Mouse (Mus musculus) lung, postnatal 36 days (tissue): ENCODE measurements at regions not wholly inside any gene's neighbourhood (a gene's known extent, or its start where the extent isn't known, plus 50 kb on each side); places are given as distances from the start of the nearest gene placed in this dataset.

Source experiments
- DNase-seq: peaks from one replicate; pipeline ENCODE4 v3.0.0; 2022; ENCODE audit warnings: mixed read lengths

DNA sequence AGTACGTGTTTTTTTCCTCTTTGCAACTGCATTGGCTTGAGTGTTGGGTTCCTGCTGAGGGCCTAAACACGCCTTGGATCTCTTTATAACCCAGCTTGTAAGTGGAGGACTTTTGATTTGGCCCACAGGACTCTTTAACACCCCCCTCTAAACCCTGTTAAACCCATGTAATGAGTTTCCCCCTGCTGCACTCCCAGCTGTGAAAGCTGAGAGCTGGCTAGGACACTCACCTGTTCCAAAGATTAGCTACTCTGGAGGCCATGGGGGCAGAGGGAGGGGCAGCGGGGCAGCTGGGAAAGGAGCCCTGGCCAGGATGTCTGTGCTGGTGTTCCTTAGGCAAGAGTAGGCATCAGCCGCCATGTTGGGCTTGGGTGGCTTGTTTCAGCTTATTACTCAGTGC, 128.7 kb upstream of the Irx3 start:
- no peak for DNase-seq

DNA sequence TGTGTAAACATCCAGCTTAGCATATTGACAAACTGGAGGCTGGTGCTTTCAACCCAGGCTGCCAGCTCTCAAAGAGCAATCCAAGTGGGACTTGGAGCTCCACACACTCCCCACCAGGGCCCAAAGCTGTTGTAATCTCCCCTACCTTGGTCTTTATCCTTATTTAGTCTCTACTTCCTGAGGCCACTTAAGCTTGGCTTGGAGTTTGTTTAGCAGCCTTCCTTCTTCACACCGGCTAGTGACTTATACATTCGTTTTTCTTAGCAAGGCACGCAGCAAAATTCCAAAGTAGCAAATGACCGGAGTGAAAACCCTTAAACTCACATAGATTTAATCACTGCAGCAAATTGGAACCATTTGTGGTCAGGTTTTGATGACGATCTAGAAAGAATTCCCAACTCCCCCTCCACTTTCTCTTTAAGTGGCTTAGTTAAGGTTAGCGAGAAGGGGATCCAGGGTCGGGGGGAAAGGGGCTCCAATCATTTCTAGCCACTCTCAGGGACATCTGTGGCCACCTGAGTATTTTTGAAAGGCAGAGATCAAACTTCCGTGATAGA, 124.2 kb upstream of the Irx3 start:
- peak; percentile 23 for DNase-seq

DNA sequence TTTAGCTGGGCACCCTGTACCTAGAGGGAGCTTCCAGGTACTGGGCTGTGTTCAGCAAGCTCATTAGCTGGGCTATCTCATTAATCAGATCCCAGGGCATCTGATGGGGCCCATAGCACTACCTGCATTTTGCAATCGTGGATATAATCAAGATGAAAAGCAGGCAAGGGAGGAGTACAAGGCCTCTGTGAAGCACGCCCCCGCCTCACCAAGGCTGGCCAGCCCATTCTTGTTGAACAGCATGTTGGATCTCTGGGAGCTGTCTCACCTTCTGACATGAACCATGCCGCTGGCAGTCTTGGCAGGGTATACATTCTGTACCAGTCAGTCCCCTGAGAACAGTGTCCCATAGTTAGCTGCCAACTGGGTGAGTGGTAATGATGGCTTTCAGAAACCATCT, 122.3 kb upstream of the Irx3 start:
- DNase-seq: no peak

DNA sequence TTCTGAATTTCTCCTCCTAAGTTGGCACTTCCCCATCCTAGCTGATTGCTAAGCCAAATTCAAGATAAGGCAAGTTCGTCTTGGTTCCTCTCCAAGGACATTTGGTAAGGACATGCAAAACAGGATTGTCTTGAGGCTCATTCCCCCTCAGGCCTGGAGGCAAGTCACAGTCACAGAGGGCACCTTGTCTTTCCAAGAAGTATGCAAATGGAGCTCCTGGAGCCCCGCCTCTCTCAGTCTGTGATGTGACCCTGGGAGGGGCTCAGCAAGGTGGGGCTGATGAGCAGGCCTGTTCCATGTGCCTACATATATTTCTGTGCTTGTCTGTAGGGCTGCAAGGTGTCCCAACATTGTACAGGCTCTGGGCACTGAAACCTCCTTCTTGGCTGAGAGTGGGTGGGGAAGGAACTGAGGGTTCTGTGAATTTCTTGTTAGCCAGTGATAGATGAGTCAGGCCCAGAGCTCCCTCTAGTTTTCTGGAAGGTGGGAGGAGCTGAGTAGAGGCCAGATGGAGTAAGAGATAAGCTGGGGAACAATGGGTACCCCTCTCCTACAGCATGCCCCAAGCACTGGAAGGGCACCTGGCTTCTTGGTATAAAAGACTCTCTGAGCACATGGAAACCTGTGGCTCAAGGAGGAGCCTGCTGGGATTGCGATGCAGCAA, 120.5 kb upstream of the Irx3 start:
- DNase-seq: no peak

DNA sequence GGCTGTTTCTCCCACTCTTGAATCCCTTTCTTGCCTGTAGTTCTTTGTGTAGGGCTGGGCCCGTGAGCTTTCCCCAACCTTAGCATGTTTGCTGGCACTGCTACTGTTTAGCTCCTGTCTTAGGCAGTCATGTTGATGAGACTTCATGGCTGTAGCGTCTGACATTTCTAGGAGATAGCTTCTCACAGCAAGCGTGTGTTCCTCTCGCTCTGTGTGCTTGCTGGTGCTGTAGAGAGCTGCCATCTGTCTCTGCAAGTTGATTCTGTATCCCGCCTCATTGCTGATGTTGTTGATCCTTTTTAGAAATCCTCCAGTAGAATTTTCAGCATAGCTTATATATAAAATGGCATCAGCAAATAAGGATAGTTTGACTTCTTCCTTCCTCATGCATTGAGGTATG, 116.0 kb upstream of the Irx3 start:
- DNase-seq: no peak

DNA sequence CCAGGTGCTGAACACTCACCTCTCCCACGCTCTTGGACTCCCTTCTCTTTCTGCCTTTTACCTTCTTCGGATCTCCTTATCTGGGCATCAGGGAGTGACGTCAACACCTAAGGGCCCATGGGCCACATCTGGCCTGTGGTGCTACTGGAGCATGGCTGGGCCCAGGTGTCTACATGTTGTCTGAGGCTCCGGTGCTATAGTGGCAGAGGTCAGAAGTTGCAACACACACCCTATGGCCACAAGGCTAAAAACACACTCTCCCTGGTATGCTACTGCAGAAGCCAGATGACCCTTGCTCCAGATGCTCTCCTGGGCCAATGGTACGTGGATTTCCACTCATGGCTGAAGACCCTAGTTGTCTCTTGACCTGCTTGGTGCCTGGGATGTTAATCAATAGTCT, 112.1 kb upstream of the Irx3 start:
- no peak for DNase-seq

DNA sequence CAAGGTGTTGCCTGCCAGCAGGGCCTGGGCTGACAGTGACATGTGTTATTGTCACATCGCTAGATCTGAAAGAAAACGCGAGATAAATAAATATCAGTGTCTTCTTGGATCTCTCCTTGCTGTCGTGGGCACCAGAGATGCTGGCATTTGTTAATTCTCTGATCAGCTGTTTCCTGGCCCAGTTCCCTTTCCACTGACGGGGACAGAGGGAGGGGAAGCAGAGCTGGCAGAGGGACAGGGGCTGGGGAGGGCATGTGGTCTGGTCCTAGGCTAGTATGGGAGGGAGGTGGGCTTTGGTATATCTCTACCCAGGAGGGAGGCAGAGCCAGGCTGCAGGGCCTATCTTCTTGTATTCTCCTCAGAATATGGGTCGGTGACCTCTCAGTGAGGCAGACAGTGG, 111.3 kb upstream of the Irx3 start:
- DNase-seq: no peak

DNA sequence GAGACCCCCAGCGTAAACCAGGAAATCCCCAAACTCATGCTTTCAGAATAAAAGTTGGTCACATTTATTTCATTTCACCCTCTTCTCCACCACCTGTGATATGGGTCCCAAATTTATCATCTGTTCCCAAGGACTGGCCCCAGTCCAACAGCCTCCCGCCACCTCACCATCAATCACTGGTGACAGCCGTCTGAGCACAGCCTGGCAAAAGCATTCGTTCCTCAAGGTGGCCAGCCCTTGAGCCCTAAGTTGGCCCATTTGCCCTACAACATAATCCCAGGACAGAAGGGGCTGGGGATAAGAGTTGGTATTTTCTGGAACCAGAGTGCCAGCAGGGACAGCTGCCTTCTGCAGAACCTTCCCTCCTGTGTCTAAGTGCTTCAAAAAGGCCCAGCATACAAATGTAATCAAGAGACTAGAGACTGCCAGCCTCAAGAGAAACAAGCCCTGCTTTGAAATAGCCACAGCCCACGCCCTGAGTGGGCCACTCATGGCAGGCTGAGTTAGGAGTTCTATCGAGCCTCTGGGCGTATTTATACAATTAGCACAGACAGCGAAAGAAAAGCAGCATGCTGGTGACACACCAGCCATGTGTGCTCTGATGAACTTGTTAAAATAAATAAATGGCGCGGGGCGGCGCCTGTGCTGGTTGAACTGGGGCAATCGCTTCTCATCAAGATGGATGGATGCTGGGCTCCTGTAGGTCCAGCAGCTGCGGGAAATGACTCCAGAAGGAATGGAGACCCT, 107.9 kb upstream of the Irx3 start:
- no peak for DNase-seq

DNA sequence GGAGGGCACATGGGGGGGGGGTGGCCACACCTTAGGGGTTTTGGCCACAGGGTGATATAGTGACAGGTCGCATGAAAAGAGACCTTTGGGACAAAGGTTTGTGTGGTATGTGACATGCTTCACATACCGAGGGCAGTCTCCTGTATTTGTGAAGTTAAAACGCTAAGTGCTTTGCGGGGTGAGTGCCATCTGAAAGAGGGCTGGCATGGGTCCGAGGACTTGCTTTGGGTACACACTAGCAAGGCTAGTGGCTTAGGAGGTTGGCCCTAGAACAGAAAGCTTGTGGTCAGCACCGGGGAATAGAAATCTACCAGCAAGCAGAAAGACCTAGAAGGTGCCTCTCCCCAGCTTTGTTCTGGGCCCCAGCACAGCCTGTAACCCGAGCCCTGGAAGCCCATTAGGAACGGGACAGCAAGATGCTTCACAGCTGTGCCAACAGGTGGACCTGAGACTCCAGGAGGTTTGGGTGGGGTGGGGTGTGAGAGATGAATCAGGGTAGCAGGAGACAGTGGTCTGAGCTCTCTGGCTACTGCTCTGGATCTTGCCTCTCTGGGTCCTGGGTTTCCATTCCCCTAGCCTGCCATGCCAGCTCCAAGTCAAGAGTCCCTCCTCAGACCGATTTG, 107.0 kb upstream of the Irx3 start:
- DNase-seq: peak; percentile 77

DNA sequence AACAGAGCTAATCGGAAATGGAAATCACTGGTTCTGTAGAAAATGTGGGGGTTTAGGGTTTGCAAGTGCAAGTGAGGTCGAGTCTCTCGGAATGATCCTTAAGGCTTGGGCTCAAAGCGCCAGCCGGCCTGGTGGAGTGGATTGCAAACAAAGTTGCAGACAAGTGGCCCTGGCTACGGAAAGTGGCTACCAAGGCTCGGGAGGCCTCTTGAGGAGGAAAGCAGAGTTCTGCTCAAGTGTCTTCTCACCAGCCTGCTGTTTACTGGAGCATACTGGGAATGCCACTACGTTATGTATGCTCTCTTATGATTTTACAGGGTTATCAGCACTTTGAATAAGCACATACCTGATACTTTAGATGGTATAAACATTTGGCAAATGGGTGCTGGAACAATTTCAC, 105.3 kb upstream of the Irx3 start:
- DNase-seq: peak; percentile 81

DNA sequence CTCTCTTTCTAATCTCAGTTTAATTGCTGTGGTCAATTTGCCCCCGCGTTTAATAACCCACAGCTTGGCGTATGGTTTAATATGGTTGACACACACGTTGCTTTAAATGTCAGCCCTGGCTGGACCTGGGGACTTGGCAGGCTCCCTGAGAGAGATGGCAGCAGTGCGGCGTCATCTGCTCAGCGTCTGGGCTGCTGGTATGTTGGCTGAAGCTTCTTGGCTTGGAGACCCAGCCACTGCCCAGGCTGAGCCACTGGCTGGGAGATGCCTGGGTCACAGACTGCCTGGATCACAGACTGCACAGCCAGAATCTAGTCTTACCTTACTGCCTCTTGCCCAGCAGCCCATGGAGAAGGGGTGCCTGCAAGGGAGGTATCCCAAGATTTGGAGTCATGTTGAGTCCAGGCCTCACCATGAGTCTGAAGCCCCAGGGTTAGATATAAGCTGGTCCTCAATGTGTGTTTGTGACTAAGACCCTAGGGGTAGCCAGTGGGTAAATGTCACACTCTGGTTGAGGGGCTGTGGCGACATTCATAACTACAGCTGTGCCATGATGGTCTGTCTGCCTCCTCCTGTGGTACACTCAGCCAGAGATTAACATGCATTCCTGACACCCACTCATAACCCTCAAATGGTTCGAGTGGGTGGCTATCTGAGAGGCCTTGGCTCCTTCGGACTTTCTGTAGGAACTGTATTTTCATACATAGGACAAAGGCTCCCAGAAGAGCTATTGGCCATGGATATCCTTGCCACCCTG, 99.8 kb upstream of the Irx3 start:
- DNase-seq: no peak

DNA sequence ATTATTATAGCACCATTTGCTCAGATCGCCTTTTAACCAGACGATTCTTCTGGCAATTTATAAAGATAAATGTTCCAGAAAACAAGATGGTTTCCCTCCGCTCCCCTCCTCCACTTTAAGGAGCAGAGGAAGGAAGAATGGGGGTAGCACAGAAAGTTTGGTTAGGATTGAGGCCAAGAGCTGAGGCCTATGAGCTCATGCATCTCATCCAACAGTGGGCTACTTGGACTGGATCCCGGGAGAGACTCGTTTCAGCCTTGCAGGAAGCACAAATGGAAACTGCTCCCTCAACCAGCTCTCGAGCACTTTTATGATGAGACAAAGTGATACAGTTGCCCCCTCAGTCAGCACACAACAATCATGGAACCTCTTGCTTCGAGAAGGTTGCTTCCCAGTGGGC, 97.9 kb upstream of the Irx3 start:
- DNase-seq: no peak

DNA sequence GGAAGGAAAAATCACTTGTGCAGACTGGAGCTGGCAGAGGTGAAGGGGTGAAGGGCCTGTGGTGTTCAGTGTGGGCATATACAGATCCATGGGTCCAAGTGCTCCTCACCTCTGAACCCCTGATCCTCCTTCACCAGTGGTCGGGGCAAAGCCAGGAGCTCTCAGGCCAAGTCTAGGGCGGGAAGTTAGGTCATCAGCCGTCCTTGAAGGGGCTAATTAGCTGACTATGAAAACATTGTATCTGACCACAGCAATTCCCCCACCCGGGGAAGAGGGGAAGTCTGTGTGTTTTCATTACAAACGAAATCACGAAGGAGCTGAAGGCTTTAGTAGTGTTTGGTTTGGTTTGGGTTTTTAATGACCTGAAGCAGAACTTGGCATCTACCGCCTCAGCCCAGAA, 95.5 kb upstream of the Irx3 start:
- no peak for DNase-seq

DNA sequence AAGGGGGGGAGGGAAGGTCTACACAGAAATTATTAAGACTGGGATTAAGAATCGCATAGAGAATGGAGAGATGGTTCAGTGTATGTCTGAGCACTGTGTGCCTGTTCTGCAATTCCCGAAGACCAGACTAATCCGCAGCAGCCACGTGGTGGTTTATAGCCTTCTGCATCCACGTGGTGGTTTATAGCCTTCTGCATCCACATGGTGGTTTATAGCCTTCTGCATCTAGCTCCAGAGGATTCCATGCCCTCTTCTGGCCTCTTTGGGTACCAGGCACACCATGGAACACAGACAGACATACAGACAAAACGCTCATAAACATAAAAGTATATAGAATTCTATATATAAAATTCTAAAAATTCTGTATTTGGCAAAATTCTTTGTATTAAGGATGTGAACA, 94.1 kb upstream of the Irx3 start:
- DNase-seq: no peak

DNA sequence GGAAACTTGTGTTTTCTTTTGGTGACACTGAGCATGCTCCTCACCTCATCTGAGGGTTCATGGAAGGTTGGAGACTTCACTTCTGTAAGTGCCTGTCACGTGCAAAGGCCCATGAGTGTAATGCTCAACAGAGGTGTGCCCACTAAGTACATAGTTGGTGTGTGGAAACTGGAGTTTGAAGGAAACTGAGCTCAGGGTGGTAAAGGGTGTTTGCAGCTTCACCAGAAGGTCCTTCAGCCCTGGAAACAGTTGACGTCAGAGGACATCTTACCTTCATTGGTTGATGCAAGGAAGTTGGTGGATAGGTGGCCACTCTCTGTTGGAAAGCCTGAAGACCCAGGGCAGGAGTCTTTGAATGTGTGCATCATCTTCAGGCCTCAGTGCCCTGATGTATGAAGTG, 83.0 kb upstream of the Irx3 start:
- DNase-seq: peak; percentile 55

DNA sequence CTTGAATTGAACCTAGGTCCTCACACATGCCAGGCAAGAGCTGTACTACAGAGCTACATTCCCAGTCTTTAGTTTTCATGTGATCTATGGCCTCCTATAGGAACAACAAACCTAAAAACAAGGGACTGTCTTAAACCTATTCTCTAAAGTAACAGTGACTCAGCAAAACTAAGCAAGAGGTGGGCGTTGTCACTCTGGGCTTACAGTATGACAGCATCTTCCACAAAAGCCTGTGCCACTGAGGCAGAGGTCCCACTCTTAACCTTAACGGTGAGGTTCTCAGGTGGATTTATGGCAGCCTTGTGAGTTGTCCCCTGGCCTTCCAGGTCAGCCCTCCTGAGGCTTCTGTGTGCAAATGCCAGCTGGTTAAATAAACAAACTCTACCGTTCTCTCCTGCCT, 82.5 kb upstream of the Irx3 start:
- no peak for DNase-seq

DNA sequence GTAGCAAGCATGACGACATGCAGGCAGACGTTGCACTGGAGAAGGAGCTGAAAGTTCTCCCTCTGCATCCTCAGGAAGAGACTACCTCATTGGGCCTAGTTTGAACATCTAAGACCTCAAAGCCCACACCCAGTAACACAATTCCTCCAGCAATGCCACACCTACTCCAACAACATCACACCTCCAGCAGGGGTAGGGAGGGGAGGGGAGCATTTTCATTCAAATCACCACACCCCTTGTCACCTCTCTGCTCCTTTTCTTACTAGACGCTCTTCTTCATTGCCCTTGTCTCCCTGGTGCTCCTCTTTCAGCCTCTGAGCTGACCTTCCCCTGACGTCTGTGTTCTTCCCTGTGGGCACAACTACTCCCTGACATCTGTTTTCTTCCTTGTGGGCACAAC, 81.1 kb upstream of the Irx3 start:
- no peak for DNase-seq

DNA sequence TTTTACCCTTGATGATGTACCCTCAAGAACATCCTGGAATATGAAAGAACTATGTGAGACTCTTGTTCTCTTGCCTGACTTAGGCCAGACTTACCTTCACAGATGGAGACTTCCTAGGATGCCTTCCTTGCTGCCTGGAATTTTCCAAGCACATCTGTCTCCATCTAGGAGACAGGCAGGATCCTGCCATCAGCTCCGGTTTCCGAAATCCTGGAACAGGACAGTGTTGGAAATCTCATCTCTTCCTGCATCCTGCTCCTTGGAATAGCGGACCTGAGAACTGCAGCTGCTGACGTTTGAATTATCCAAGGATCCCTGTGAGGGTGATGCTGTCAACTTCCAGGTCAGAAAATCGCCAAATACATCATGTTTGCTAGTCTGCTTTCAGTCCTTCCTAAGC, 77.0 kb upstream of the Irx3 start:
- DNase-seq: no peak

DNA sequence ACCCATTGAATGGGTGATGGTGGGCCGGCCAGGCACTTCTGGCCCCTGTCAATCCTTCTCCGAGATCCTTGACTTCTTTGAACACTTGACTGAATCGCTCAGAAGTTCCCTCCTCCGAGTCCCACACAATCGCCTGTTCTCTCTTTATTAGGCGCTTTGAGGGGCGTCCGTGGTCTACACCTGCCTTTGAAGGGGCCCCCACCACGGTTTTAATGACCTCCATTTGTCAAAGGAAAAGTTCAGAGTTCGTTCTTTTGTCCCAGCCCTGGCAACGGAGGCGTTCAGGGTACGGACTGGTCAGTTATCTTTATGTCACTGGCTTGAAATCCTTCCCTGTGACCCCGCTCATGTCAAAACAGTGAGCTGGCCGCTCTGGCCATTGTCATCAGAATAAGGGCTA, 74.3 kb upstream of the Irx3 start:
- DNase-seq: no peak

DNA sequence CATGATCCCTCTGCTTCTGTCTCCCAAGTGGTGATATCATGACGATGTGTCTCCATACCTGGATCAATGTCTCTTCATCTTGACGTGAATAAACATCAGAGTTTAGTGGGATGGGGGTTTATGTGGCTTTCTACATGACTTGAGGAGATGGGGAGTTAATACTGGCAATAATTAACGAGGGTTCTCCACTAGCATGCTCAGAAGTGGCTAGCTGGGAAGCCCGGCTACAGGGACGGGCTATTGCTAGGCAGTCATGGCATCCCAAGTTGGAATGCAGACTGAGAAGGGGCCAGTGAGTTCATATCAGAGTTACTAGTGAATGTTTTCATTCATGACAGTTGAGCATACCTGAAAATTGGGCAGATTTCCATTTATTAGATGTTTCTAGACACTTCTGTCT, 71.4 kb upstream of the Irx3 start:
- no peak for DNase-seq

DNA sequence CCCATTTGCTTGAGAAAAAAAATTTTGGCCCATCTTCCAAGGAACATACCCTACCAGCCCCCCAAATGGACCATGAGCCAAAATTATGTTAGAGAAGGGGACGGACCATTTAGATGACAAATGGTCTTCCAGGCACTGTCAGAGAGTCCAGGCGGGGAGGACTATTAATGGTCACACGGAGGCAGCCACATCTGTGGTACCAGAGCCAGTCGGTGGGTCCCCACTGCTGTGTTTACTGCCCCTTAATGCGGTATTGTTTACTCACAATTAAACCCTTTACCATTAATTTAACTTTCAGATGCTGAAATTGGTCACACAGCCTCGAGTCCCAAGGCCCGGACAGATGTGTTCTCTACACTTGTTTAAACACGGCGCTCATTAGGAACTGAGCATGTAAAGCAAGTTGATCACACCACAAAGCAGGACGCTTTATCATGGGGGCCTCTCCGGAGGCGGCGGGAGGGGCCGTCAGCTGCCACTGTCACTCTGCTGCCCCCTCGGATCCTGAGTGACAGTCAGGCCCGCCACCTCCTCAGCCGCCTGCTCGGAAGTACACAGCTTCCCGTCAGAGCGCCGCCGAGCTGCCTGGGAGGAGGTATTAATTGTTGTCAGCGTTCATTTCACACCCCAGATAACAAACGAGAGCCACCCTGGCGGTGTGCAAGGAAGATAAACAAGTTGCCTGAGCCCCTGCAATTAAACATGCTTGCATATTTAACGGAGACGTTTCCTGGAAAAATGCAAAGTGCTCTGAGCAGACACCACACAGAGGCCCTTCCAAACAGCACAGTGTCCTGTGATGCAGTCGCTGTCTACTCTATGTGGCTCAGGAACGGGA, 70.6 kb upstream of the Irx3 start:
- no peak for DNase-seq

DNA sequence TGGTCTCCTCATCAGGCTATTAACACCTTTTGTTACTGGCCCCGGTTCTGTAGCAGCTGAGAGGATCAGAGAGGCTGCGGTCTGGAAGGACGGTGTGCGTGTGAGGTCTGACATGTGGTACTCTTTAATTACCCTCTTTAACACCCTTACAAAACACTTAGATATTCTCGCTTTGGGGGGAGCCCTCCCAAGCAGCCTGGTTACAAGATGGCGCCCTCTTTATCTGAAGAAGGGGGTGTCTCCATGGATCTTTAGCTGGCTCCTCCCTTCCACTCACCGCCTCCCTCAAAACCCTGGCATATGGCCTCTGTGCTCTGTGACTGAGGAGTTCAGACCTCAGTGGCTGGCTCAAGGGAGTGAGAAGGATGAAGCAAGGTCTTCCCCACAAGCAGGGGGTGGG, 65.2 kb upstream of the Irx3 start:
- no peak for DNase-seq

DNA sequence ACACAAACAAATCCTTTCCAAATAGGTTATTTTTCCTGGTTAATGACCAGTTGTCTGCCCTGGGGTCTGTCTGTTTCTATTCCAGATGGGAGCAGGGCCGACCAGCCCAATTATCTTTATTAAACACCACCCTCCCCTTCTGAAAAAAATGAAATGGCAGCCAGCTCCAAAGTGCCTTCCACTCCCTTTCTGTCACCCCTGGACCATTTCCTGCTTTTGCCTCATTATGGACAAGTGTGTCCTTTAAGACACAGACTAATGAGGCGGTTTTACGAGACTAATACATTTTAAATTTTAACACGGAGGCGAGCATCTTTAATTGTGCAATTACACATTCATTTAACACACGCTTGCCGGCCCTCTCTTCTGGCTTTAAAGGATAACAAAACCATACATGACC, 64.2 kb upstream of the Irx3 start:
- DNase-seq: no peak
